Mouse (Mus musculus) forebrain, embryonic 11.5 days (tissue): Measurements from ENCODE around the gene H2-M1. TPM values are rescaled to one million over a fixed set of nuclear protein-coding genes. Genes with fewer than 3 reads are reported as not detected.

Experiments
- ATAC-seq: fragments of 200-750 bp; cut with Nextera tagmentation; replicated peaks from 2 replicates; pipeline ENCODE4 v1.8.0; 2017; ENCODE audit warnings: moderate TSS enrichment; ENCODE audit not compliant: low FRiP score
- DNase-seq: peaks from one replicate; pipeline ENCODE4 v3.0.0-alpha.2; 2017; ENCODE audit warnings: low spot score
- H3K27ac ChIP-seq: fragments of 300-500 bp; sonication (generic); 2 replicates; pipeline ENCODE4 v1.5.1; 2014; ENCODE audit warnings: low read depth, low read length
- H3K27me3 ChIP-seq: fragments of 300-500 bp; sonication (generic); 2 replicates; pipeline ENCODE4 v1.6.1; 2014; ENCODE audit warnings: mild to moderate bottlenecking, low read length, mixed read lengths; ENCODE audit not compliant: control insufficient read depth, insufficient read depth
- H3K36me3 ChIP-seq: fragments of 300-500 bp; sonication (generic); 2 replicates; pipeline ENCODE4 v1.6.1; 2014; ENCODE audit warnings: mild to moderate bottlenecking, low read length, moderate library complexity, mixed read lengths; ENCODE audit not compliant: control insufficient read depth, insufficient read depth
- H3K4me1 ChIP-seq: fragments of 300-500 bp; sonication (generic); replicated peaks from 2 replicates; pipeline ENCODE4 v1.6.1; 2014; ENCODE audit warnings: low read length, mixed read lengths; ENCODE audit not compliant: control insufficient read depth, insufficient read depth
- H3K4me2 ChIP-seq: fragments of 300-500 bp; sonication (generic); 2 replicates; pipeline ENCODE4 v1.6.1; 2014; ENCODE audit warnings: low read depth, mild to moderate bottlenecking, low read length, moderate library complexity, mixed read lengths; ENCODE audit not compliant: severe bottlenecking
- H3K4me3 ChIP-seq: fragments of 300-500 bp; sonication (generic); 2 replicates; pipeline ENCODE4 v1.5.1; 2014; ENCODE audit warnings: low read depth, low read length
- H3K9ac ChIP-seq: fragments of 300-500 bp; sonication (generic); 2 replicates; pipeline ENCODE4 v1.6.1; 2014; ENCODE audit warnings: low read length
- H3K9me3 ChIP-seq: fragments of 300-500 bp; sonication (generic); 2 replicates; pipeline ENCODE4 v1.6.1; 2016; ENCODE audit warnings: low read length, mixed read lengths; ENCODE audit not compliant: control insufficient read depth
- WGBS: fragments of 180-500 bp; shearing (Covaris S2); extraction: QIAGEN DNeasy Blood & Tissue Kit; methylation state at CpG from one replicate; pipeline ENCODE4 v1.1.7; 2014; 5-methylcytosine and 5-hydroxymethylcytosine counted together
- polyA plus RNA-seq: library from polyadenylated mRNA; unstranded; fragments of >200 nt; fragmentation: Nextera tagmentation; extraction: Ambion mirVana; gene quantifications from 2 replicates; pipeline ENCODE4 v1.2.1, GENCODE M21; 2014

H2-M1 gene
- polyA plus RNA-seq: not detected in 2 replicates

DNA sequence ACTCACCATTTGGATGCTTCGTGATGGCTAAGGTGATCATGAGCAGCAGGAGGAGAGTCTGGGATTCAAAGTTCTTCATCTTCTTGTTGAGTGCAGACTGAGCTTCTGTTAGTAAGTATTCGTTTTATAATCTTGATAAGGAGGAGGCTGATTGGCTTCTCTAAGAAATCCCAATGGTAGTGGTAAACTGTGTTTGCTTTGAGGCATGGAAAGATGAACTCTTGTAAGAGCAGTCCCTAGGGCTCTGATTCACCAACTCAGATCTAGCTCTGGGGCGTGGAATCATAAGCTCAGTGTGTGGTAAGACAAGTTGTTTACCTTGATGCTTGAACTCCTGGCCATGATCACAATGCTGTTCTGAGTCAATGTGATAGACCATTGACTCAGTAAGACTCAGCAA lies at the start of gene H2-M1:
TSS of gene H2-M1 (minus strand) at position 101 of the 400 bp plus-strand sequence.
- no peak within 1 kb of the TSS for H3K9ac ChIP-seq
- WGBS: 83% methylated on average over 3 of the region's 3 CpGs
- H3K27me3 ChIP-seq: no peaks in the 10 kb centered on the region
- H3K4me1 ChIP-seq: no peaks in the 10 kb centered on the region
- H3K4me3 ChIP-seq: no peak within 1 kb of the TSS
- no peaks in the 10 kb centered on the region; the same call in 1 of the 2 replicates for H3K9me3 ChIP-seq
- H3K36me3 ChIP-seq: no peaks in the 10 kb centered on the region
- H3K4me2 ChIP-seq: no peak within 1 kb of the TSS
- no peak for ATAC-seq
- H3K27ac ChIP-seq: no peak within 1 kb of the TSS
- no peak for DNase-seq

- Histone ChIP-seq H3K4me2 (no peak overlapping the region), H3K4me3 (no peak overlapping the region), H3K9ac (no peak overlapping the region), H3K36me3 (no peaks in the 10 kb centered on the region), H3K9me3 (no peaks in the 10 kb centered on the region), H3K27me3 (no peaks in the 10 kb centered on the region), H3K4me1 (no peaks in the 10 kb centered on the region), H3K27ac (no peak overlapping the region)
- no peak for ATAC-seq
- WGBS: 73% methylated on average over 2 of the region's 2 CpGs
- no peak for DNase-seq
These were observed 25.7 kb upstream of the H2-M1 start for GRCm38 (mm10) chr17:36697693-36698092.

DNA sequence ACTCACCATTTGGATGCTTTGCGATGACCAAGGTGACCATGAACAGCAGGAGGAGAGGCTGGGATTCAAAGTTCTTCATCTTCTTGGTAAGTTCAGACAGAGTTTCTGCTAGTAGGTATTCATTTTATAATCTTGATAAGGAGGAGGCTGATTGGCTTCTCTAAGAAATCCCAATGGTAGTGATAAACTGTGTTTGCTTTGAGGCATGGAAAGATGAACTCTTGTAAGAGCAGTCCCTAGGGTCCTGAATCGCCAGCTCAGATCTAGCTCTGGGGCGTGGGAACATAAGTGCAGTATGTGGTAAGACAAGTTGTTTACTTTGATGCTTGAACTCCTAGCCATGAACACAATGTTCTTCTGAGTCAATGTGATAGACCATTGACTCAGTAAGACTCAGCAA lies 29.5 kb downstream of the H2-M1 start, which contains the start of gene H2-M9:
TSS of gene H2-M9 (minus strand) at position 101 of the 400 bp plus-strand sequence.
- Histone ChIP-seq H3K4me2 (no peak within 1 kb of the TSS), H3K27me3 (no peaks in the 10 kb centered on the region), H3K9ac (no peak within 1 kb of the TSS), H3K4me1 (no peaks in the 10 kb centered on the region), H3K4me3 (no peak within 1 kb of the TSS), H3K9me3 (no peaks in the 10 kb centered on the region), H3K27ac (no peak within 1 kb of the TSS), H3K36me3 (no peaks in the 10 kb centered on the region)
- ATAC-seq (no peak), DNase-seq (no peak)
- WGBS: 91% methylated on average over 3 of the region's 3 CpGs

Other genes with a start within 250 kb of the H2-M1 start
- not detected in 2 replicates for gene H2-M10.4, start 209.9 kb downstream of the H2-M1 start, polyA plus RNA-seq
- gene H2-M11, start 125.1 kb downstream of the H2-M1 start, polyA plus RNA-seq: not detected in 2 replicates
- not detected in 2 replicates for gene H2-M9, start 29.6 kb downstream of the H2-M1 start, polyA plus RNA-seq
- not detected in 2 replicates for gene H2-M10.5, start 100.7 kb upstream of the H2-M1 start, polyA plus RNA-seq
- gene H2-M10.6, start 140.0 kb upstream of the H2-M1 start, polyA plus RNA-seq: not detected in 2 replicates
- 30.9 and 31.7 TPM in 2 replicates for gene Trim26, start 164.9 kb upstream of the H2-M1 start, polyA plus RNA-seq
- 0.20 and 0.35 TPM in 2 replicates for gene Trim15, start 195.0 kb upstream of the H2-M1 start, polyA plus RNA-seq
- gene Trim10, start 197.4 kb upstream of the H2-M1 start, polyA plus RNA-seq: 7.4 and 8.4 TPM in 2 replicates
- gene Trim40, start 217.9 kb upstream of the H2-M1 start, polyA plus RNA-seq: not detected in 2 replicates
- not detected in 2 replicates for gene Trim31, start 225.9 kb upstream of the H2-M1 start, polyA plus RNA-seq